Mouse (Mus musculus) heart, adult 18-20 months (tissue): ENCODE measurements around the gene Mst1r. TPM values are rescaled to one million over a fixed set of nuclear protein-coding genes. Genes with fewer than 3 reads are reported as not detected.

Experiments used
- DNase-seq, 2 experiments: peaks; one replicate each; pipeline ENCODE4 v3.0.0; 2021 to 2022; ENCODE audit warnings: mixed read lengths in 1 of 2
- long read RNA-seq, 2 experiments: library from polyadenylated mRNA; stranded (forward); transcript quantifications; one replicate each; pipeline ENCODE4 v2.0.0; 2021
- total RNA-seq, 2 experiments: library from RNA; stranded (reverse); gene quantifications; 2 replicates each; pipeline ENCODE4 v1.2.3; 2021

Gene Mst1r
- total RNA-seq: 1 to 10 TPM; 2.3 to 3.1 TPM
- long read RNA-seq, experiment 1, partial matches to known transcripts: 0 of 2 reads
- long read RNA-seq, experiment 1, other reads (novel, unspliced or antisense): 2 of 2 reads
- long read RNA-seq, experiment 2, partial matches to known transcripts: 1 of 2 reads
- long read RNA-seq, experiment 2, other reads (novel, unspliced or antisense): 1 of 2 reads

GRCm38 (mm10) chr9:107906252-107906966, at the start of gene Mst1r:
Mst1r (plus strand) TSS chr9:107906873.
- peak; percentile 87 to 90 for DNase-seq

GRCm38 (mm10) chr9:107858343-107858742, 48.3 kb upstream of the Mst1r start:
- no peak for DNase-seq

- DNase-seq: no peak
These were observed 42.2 kb upstream of the Mst1r start for GRCm38 (mm10) chr9:107864493-107864892.

GRCm38 (mm10) chr9:107866081-107866480, 40.6 kb upstream of the Mst1r start:
- DNase-seq: no peak

- DNase-seq: peak; percentile 94 to 98
These were observed 34.1 kb upstream of the Mst1r start for GRCm38 (mm10) chr9:107872350-107873098.

- no peak for DNase-seq
These were observed 33.5 kb upstream of the Mst1r start, which contains the start of gene Rbm6 for GRCm38 (mm10) chr9:107873137-107873536. Rbm6 (minus strand) TSS chr9:107873237.

- no peak for DNase-seq
These were observed 26.3 kb upstream of the Mst1r start for GRCm38 (mm10) chr9:107880411-107880810.

GRCm38 (mm10) chr9:107887804-107888266, 18.8 kb upstream of the Mst1r start, which contains the start of gene Mon1a:
Mon1a (plus strand) TSS chr9:107888151.
- DNase-seq: peak; percentile 91 to 96

GRCm38 (mm10) chr9:107888267-107888850, 18.3 kb upstream of the Mst1r start:
- peak in 1 of 2 experiments; percentile 20 for DNase-seq

GRCm38 (mm10) chr9:107890260-107890659, 16.4 kb upstream of the Mst1r start:
- no peak for DNase-seq

GRCm38 (mm10) chr9:107891023-107891422, 15.7 kb upstream of the Mst1r start:
- no peak for DNase-seq

GRCm38 (mm10) chr9:107898563-107898962, 8.1 kb upstream of the Mst1r start:
- DNase-seq: no peak

- DNase-seq: no peak
These were observed 6.8 kb upstream of the Mst1r start for GRCm38 (mm10) chr9:107899855-107900254.

- DNase-seq: no peak
These were observed 5.6 kb upstream of the Mst1r start for GRCm38 (mm10) chr9:107900840-107901626.

GRCm38 (mm10) chr9:107901627-107901914, 5.1 kb upstream of the Mst1r start:
- DNase-seq: no peak

GRCm38 (mm10) chr9:107904726-107905125, 1.9 kb upstream of the Mst1r start:
- DNase-seq: peak; percentile 88 to 97

GRCm38 (mm10) chr9:107906967-107907800, 511 bp downstream of the Mst1r start:
- no peak for DNase-seq

GRCm38 (mm10) chr9:107907801-107908120, 1.1 kb downstream of the Mst1r start:
- DNase-seq: peak; percentile 28 to 52

- peak; percentile 75 to 86 for DNase-seq
These were observed 1.9 kb downstream of the Mst1r start for GRCm38 (mm10) chr9:107908410-107909158.
